Mouse (Mus musculus) G1E (cell line): Measurements from ENCODE around the gene Gm49416.

Source experiments
- CTCF ChIP-seq: IDR thresholded peaks from 2 replicates; pipeline ENCODE4 v1.5.1; 2012; ENCODE audit warnings: low read depth, low read length, inconsistent platforms, mixed read lengths
- GATA1 ChIP-seq: IDR thresholded peaks from 2 replicates; pipeline ENCODE4 v1.6.1; 2012; ENCODE audit warnings: borderline replicate concordance, low read length, inconsistent platforms, mixed read lengths
- GATA2 ChIP-seq: IDR thresholded peaks from 2 replicates; pipeline ENCODE4 v1.6.1; 2012; ENCODE audit warnings: low read depth, low read length, inconsistent platforms, borderline replicate concordance

- TF ChIP-seq CTCF (no peak), GATA2 (no peak), GATA1 (no peak)
Observed at GRCm38 (mm10) chr19:8899079-8899478, 10.4 kb downstream of the Gm49416 start.
